Mouse (Mus musculus): ENCODE measurements around the gene Ppargc1a.

The Ppargc1a gene

DNA sequence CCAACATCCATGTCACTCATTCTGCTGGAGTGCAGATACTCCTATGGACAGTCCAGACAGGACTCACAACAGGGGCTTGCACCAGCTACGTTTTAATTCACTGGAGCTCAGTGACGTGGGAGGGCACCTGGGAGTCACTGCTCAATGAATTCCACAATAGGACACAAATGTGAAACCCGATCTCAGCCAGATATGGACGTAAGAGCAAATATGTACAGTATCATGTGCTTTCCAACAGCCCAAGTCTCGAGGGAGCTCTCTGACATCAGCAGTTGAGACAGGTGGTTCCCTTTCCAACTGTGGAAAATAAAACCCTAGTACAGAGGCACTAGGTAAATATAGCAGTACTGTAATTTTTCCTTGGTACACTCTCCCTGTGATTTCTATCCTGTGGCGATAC lies at the start of gene Ppargc1a:
Ppargc1a (minus strand) TSS at position 68 of the 400 bp plus-strand sequence.
- no peak for DNase-seq (ENCODE audit: low read depth, low spot score)

DNA sequence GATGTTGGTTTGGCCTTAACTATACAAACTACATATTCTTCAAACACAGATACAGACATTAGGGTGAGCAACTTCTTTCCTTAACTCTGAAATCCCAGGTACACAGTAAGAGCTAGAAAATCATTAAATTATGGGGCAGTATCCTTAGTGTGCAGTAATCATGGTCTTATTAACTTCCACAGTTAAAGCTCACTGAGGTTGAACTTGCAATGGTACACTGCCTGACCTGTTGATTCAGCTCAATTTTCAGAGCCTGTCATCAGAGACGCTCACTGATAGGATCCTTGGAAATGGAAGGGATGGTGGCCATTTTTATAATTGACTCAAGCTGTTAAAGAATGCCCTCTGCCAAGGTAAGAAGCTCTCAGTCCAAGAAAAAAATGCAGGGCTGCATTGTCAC lies 49.4 kb upstream of the Ppargc1a start:
- no peak for DNase-seq (ENCODE audit: low read depth, low spot score)

DNA sequence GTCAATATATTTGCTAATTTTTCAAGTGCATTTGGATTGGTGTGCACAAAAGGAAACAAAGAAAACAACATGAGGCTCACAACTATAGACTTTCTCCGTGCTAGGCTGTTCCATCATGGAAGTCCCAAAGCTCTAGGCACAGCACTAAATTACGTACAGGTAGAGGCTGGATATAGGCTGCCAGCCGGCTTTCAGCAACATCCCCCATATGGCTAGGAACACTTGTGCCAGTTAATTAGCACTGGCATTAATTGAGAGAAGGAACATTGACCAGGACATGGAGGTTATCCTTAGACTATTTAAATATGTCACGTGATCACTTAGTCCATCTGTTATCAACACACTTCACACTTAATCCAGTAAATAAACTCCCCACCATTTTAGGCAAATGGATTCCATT lies 44.5 kb upstream of the Ppargc1a start:
- DNase-seq (ENCODE audit: low read depth, low spot score): no peak

GRCm38 (mm10) chr5:51607686-51608480 lies 40.4 kb upstream of the Ppargc1a start:
- DNase-seq (ENCODE audit: low read depth, low spot score): no peak

- DNase-seq (ENCODE audit: low read depth, low spot score): no peak
Observed at GRCm38 (mm10) chr5:51599549-51599948, 32.0 kb upstream of the Ppargc1a start.

- no peak for DNase-seq (ENCODE audit: low read depth, low spot score)
Observed at GRCm38 (mm10) chr5:51595644-51596043, 28.1 kb upstream of the Ppargc1a start.

- no peak for DNase-seq (ENCODE audit: low read depth, low spot score)
Observed at GRCm38 (mm10) chr5:51592206-51592605, 24.7 kb upstream of the Ppargc1a start.

DNA sequence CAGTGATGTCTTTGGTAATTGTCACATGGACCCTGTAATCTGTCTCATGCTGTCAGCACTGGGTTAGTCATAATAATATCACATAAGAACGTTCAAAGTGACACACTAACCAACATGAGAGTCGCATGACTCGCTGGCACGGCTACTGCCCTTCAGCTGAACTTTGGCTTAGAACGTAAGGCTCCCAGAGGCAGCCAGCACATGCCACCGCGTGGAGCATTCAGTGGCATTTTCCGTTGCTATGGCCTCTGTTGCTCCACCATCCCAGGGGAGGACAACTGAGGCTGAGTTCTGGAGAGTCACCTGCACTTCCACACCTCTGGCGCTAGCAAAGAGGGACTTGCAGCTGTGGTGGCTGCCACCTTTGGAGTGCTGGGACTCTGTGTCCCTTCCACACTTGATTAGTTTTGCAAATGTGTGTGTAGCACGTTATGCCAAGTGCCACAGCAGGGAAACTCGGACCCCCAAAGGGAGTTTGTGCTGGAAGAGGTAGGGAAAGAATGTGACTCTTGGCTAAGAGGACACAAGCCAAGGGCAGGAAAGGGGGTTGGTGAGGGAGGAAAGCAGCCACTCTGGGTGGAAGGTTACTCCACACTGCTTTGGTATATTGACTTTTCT lies 24.1 kb upstream of the Ppargc1a start:
- peak; percentile 35 for DNase-seq (ENCODE audit: low read depth, low spot score)

DNA sequence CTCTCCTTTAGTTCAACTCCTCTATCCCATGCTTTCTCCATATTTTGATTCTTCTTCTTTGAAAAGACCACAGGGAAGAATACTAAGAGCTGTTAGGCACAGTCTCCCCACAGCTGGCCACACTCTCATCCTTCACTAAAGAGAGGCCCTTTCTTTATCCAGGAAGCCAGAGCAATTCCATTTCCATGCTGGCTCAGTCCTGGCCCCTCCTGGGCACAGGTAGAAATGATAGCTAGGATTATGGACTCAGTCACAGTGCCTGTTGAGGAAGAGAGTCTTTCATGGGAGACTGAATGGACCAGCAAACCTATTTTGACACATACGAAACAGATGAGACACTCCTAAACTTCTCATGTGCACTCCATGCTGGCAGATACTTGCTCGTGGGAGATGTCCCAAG lies 18.7 kb upstream of the Ppargc1a start:
- no peak for DNase-seq (ENCODE audit: low read depth, low spot score)

- DNase-seq (ENCODE audit: low read depth, low spot score): no peak
Observed at GRCm38 (mm10) chr5:51584987-51585386, 17.5 kb upstream of the Ppargc1a start.

DNA sequence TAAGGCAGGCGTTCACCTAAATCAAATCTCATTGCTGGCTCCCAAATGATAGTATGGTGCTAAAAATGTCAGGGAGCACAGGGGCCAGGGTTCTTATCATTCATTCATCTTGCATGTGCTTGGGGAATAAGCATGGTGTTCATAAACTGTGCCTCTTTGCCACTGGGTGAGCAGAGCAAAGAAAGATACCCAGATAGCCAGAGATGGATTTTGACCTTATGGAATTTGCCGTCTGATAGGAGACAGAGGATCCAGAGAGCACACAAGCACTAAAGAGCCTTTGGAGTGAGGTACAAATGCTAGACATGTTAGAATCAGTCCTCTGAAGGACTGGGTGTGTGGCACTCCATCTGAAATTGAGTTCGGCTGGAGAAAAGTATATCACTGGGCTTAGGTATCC lies 16.7 kb upstream of the Ppargc1a start:
- no peak for DNase-seq (ENCODE audit: low read depth, low spot score)

GRCm38 (mm10) chr5:51583632-51584031 lies 16.1 kb upstream of the Ppargc1a start:
- no peak for DNase-seq (ENCODE audit: low read depth, low spot score)

- DNase-seq (ENCODE audit: low read depth, low spot score): no peak
Observed at GRCm38 (mm10) chr5:51583030-51583429, 15.5 kb upstream of the Ppargc1a start.

- no peak for DNase-seq (ENCODE audit: low read depth, low spot score)
Observed at GRCm38 (mm10) chr5:51582618-51583017, 15.1 kb upstream of the Ppargc1a start.

GRCm38 (mm10) chr5:51577594-51577993 lies 10.1 kb upstream of the Ppargc1a start:
- DNase-seq (ENCODE audit: low read depth, low spot score): no peak

DNA sequence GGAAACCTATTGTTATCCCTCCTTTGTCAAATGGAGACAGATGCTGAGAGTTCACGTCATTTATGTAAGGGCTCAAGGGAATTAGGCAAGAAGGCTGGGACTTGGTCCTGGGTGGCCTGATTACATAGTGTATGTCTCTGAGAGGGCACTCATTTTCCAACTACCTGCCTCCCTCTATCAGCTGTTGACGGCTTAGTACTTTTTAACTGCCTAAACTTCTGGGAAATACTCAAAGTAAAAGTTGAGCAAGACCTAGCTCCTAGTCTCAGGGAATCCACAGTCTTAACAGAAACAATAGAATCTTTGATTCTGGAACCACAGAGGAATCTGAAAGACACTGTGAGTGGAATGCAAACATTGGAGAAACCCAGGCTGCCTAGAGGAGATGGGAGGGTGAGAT lies 6.2 kb upstream of the Ppargc1a start:
- DNase-seq (ENCODE audit: low read depth, low spot score): no peak

DNA sequence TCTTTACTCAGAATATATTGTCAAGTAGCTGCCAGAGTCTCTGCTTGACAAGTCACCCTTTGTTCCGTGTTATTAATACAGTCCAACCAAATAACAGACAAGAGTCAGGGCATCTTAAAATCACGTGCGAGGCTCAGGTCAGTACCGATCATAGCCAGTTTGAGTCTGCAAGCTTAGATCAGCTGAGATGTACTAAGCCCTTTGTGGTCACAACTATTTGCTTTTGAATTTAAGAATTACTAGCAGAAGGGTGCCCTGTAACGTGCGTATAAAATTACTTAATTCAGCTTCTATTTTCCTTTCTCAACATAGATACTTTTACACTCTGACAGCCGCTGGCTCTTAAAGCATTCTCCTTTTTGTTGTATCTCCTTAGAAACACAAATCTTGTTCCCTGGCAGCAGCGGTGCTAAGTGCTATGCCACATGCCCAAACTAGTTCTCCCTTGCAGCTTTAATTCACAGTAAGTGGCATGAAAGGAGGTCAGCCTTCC lies 718 bp upstream of the Ppargc1a start:
- DNase-seq (ENCODE audit: low read depth, low spot score): no peak

DNA sequence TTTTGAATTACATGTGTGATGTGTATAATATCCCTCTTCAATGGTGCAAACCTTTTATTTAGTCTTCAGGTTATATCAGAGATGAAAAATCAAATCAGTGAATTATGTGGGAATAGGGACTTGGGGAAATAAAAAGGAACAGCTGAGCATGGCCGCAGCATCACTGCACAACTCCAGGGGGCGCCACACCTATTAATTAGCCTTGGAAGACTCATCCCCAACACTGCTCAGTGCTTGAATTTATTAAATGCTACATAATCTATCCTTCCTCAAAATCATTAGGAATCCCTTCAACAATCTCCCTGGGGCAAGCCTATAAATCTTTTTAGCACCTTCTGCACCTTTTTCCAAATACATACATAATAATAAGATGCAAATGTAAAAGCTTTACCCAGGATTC lies 1.9 kb downstream of the Ppargc1a start:
- no peak for DNase-seq (ENCODE audit: low read depth, low spot score)

GRCm38 (mm10) chr5:51565038-51565437 lies 2.5 kb downstream of the Ppargc1a start:
- DNase-seq (ENCODE audit: low read depth, low spot score): no peak

DNA sequence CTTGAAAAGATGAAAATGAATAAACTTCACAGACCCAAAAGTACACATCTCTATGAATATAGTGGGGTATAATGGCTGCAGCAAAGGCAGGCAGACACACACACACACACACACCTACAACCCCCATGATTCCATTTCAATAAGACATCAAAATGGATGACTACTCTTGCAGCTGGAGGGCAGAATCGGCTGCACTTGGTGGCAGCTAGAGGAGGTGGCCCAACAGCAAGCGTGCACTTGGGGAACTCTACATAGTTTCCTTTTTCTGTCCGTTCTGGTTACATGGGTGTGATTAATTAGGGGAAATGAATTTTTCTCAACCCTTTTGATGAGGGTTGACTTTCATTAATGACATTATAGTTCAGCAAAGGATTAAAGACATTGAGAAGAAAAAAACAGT lies 4.0 kb downstream of the Ppargc1a start:
- no peak for DNase-seq (ENCODE audit: low read depth, low spot score)

DNA sequence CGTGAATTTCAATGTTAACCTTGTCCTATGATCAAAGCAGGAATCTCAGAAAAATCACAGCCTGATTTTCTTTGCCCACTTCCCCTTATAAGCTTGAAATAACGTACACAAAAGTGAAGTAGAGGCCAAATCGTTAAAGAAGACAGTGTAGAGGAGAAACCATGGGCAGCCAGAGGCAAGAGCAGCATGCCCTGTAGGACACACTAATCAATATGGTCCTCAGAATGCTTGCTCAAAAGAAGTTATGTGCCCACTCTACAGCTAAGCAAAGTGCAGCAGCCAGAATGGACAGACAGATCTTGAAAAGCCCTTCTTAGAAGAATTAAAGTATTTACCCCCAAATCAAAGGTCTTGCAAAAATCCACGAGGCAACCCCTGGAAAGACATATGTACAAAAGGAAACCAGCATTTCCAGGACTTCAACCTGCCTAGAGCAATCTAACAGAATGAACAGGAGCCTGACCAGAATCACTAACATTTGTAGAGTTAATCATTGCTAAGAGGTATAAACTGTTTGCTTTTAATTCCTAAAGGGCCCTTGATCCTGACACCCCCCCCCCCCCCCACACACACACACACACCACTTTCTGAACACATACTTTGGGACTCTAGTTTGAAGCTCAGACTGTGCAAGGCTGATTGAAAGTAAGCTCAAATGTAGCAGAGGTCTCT lies 9.8 kb downstream of the Ppargc1a start:
- no peak for DNase-seq (ENCODE audit: low read depth, low spot score)

DNA sequence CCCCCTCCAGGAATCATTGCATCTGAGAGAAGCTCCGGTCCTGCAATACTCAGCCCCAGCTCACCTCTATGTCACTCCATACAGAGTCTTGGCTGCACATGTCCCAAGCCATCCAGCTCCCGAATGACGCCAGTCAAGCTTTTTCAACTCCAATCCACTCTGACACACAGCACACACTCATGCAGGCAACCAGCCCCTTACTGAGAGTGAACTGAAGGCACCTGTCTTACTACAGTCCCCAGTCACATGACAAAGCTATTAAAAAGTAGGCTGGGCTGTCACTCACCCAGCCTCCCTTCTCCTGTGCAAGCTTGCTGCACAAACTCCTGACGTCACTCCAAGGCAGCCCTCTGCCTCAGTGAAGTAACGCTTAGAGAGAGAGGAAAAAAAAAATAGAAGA lies 13.9 kb downstream of the Ppargc1a start:
- DNase-seq (ENCODE audit: low read depth, low spot score): peak; percentile 68

- DNase-seq (ENCODE audit: low read depth, low spot score): no peak
Observed at GRCm38 (mm10) chr5:51553251-51553650, 14.3 kb downstream of the Ppargc1a start.
